Mouse (Mus musculus) common myeloid progenitor, adult 5-6 weeks (primary cell): ENCODE results near the gene Gm3015. TPM values are rescaled to one million over a fixed set of nuclear protein-coding genes. Genes with fewer than 3 reads are reported as not detected.
"Not testable (repeated sequence)": the region's sequence is repeated elsewhere in the genome, so short reads cannot be mapped to it uniquely, and the experiment has no call there.

Source experiments
- ATAC-seq: replicated peaks from 2 replicates; pipeline ENCODE4 v1.8.0; 2016; ENCODE audit warnings: low read depth, mild to moderate bottlenecking, moderate TSS enrichment, inconsistent platforms; ENCODE audit not compliant: poor library complexity, severe bottlenecking
- total RNA-seq: library from RNA; stranded (forward); fragments of 200-1000, 187-1606 nt; gene quantifications from 2 replicates; pipeline ENCODE4 v1.2.3, GENCODE M21; 2017

The Gm3015 gene
- total RNA-seq = not detected in 2 replicates

DNA sequence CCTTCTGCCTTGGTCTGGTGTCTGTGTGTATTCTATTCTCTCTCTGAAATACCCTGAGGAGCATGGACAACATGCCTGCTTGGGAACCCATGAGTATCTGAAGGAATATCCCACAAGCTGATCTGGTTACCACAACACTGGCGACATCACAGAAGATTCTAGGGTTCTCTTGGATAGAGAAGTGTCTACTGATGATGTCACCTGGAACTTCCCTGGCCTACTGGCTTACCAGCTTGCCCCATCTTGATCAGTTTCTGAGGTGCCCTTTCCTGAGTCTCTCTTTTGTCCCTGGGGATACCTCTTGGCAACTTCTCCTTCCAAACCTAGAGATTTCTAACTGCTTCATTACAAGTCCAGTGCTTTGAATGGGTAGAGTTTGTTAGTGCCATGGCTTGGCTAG, at the start of gene Gm3015:
TSS of gene Gm3015 (minus strand) at position 101 of the 400 bp plus-strand sequence.
- ATAC-seq = not testable (repeated sequence)

DNA sequence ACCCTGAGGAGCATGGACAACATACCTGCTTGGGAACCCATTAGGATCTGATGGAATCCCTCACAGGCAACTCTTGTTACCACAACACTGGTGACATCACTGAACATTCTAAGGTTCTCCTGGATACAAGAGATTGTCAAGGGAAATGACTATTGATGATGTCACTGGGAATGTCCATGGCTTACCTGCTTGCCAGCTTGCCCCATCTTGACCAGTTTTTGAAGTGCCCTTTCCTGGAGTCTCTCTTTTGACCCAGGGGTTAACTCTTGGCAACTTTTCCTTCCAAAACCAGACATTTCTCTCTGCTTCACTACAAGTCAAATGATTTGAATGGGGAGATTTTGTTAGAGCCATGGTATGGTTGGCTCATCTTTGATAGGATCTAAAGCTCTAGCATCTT, 29.3 kb upstream of the Gm3015 start, which contains the start of gene Gm10377:
TSS of gene Gm10377 (minus strand) at position 101 of the 400 bp plus-strand sequence.
- ATAC-seq = not testable (repeated sequence)

Other genes starting within 250 kb of the Gm3015 start
- not detected in 2 replicates for gene Gm8024, start 244.5 kb downstream of the Gm3015 start, total RNA-seq
- not detected in 2 replicates for gene Gm17124, start 168.9 kb downstream of the Gm3015 start, total RNA-seq
- gene Gm3633, start 126.9 kb downstream of the Gm3015 start, total RNA-seq = not detected in 2 replicates
- not detected in 2 replicates for gene Gm10378, start 112.9 kb downstream of the Gm3015 start, total RNA-seq
- not detected in 2 replicates for gene Gm10377, start 29.2 kb upstream of the Gm3015 start, total RNA-seq
- gene Gm21977, start 84.7 kb upstream of the Gm3015 start, total RNA-seq = not detected in 2 replicates
- not detected in 2 replicates for gene Gm8082, start 224.8 kb upstream of the Gm3015 start, total RNA-seq
- not detected in 2 replicates for gene Gm10376, start 246.8 kb upstream of the Gm3015 start, total RNA-seq